Mouse (Mus musculus) thymus, adult 2 months (tissue): Measurements from ENCODE around the gene Spef2.

Experiments
- CTCF ChIP-seq: fragments of 200-500 bp; IDR thresholded peaks from 2 replicates; pipeline ENCODE4 v1.5.1; 2012; ENCODE audit warnings: mild to moderate bottlenecking, control low read depth, low read length, moderate library complexity, borderline replicate concordance; ENCODE audit not compliant: control insufficient read depth, poor library complexity, insufficient read depth; ENCODE audit errors: extremely low read depth
- POLR2A ChIP-seq: fragments of 200-500 bp; IDR thresholded peaks from 2 replicates; pipeline ENCODE4 v1.6.1; 2012; ENCODE audit warnings: mild to moderate bottlenecking, low read length, control low read depth, moderate library complexity; ENCODE audit not compliant: control insufficient read depth, poor library complexity, insufficient read depth; ENCODE audit errors: extremely low read depth

DNA sequence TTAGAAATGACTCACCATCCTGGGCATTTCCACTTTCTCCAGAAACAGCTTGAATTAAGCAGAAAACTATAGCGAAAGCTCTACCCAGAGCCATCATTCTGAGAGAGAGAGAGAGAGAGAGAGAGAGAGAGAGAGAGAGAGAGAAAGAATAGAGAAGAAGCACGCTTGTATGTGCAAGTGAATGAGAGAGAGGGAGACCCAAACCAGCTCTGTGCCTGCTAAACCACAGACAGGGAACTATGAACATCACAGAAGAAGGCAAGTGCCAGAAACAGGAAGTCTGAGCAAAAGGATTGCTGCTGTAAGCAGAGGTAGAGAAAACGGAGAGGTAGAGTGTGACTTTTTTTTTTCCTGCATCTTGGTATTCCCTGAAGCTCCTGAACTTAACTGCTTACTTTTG is 219.0 kb downstream of the Spef2 start:
- TF ChIP-seq CTCF: no peak
- no peak for TF ChIP-seq POLR2A
